Mouse (Mus musculus): ENCODE measurements around the gene Il13. TPM values are rescaled to one million over a fixed set of nuclear protein-coding genes. Genes with fewer than 3 reads are reported as not detected.

Gene Il13
- polyA plus RNA-seq, 1 experiment from 2014 or later, result not detected

GRCm38 (mm10) chr11:53604983-53605382, 29.5 kb downstream of the Il13 start:
- no peaks in the 10 kb centered on the region for H3K27me3 ChIP-seq (ENCODE audit: insufficient read depth, low read length)
- no peaks in the 10 kb centered on the region for H3K9me3 ChIP-seq (ENCODE audit: low read length)
- H3K4me3 ChIP-seq (ENCODE audit: low read length), result no peak overlapping the region
- no peak for ATAC-seq (ENCODE audit: low FRiP score, low TSS enrichment)
- no peak overlapping the region for H3K27ac ChIP-seq (ENCODE audit: low read length)
- H3K9ac ChIP-seq (replicated peaks; ENCODE audit: low read length), result no peak overlapping the region
- H3K4me2 ChIP-seq (replicated peaks; ENCODE audit: low read depth, low read length), result no peak overlapping the region
- peaks cover 7% of the 10 kb centered on the region for H3K4me1 ChIP-seq (ENCODE audit: insufficient read depth, low read length)
- 95% methylated on average over 3 of the region's 3 CpGs for WGBS
- no peaks in the 10 kb centered on the region; the same call in 1 of the 2 replicates for H3K36me3 ChIP-seq (ENCODE audit: insufficient read depth, low read length)

GRCm38 (mm10) chr11:53591116-53591515, 43.4 kb downstream of the Il13 start:
- Histone ChIP-seq H3K27me3 (ENCODE audit: insufficient read depth, low read length) (no peaks in the 10 kb centered on the region), H3K9me3 (ENCODE audit: low read length) (no peaks in the 10 kb centered on the region), H3K4me1 (ENCODE audit: insufficient read depth, low read length) (no peaks in the 10 kb centered on the region), H3K4me3 (ENCODE audit: low read length) (no peak overlapping the region), H3K9ac (replicated peaks; ENCODE audit: low read length) (no peak overlapping the region), H3K27ac (ENCODE audit: low read length) (no peak overlapping the region), H3K36me3 (ENCODE audit: insufficient read depth, low read length) (peaks cover 17% of the 10 kb centered on the region), H3K4me2 (replicated peaks; ENCODE audit: low read depth, low read length) (no peak overlapping the region)
- ATAC-seq (ENCODE audit: low FRiP score, low TSS enrichment), result no peak
- WGBS, result 87% methylated on average over 5 of the region's 5 CpGs

GRCm38 (mm10) chr11:53590368-53590768, 44.1 kb downstream of the Il13 start:
- Histone ChIP-seq H3K36me3 (ENCODE audit: insufficient read depth, low read length) (peaks cover 17% of the 10 kb centered on the region), H3K4me1 (ENCODE audit: insufficient read depth, low read length) (no peaks in the 10 kb centered on the region), H3K9me3 (ENCODE audit: low read length) (no peaks in the 10 kb centered on the region), H3K9ac (replicated peaks; ENCODE audit: low read length) (no peak overlapping the region), H3K4me3 (ENCODE audit: low read length) (no peak overlapping the region), H3K27me3 (ENCODE audit: insufficient read depth, low read length) (no peaks in the 10 kb centered on the region), H3K4me2 (replicated peaks; ENCODE audit: low read depth, low read length) (no peak overlapping the region), H3K27ac (ENCODE audit: low read length) (no peak overlapping the region)
- ATAC-seq (ENCODE audit: low FRiP score, low TSS enrichment), result no peak
- 52% methylated on average over 15 of the region's 15 CpGs for WGBS

GRCm38 (mm10) chr11:53588279-53588678, 46.2 kb downstream of the Il13 start:
- no peaks in the 10 kb centered on the region for H3K9me3 ChIP-seq (ENCODE audit: low read length)
- H3K36me3 ChIP-seq (ENCODE audit: insufficient read depth, low read length), result peaks cover 20% of the 10 kb centered on the region
- H3K4me2 ChIP-seq (replicated peaks; ENCODE audit: low read depth, low read length), result no peak overlapping the region
- no peak overlapping the region for H3K27ac ChIP-seq (ENCODE audit: low read length)
- no peak overlapping the region for H3K9ac ChIP-seq (replicated peaks; ENCODE audit: low read length)
- H3K4me1 ChIP-seq (ENCODE audit: insufficient read depth, low read length), result no peaks in the 10 kb centered on the region
- WGBS, result 84% methylated on average over 8 of the region's 8 CpGs
- no peak overlapping the region for H3K4me3 ChIP-seq (ENCODE audit: low read length)
- ATAC-seq (ENCODE audit: low FRiP score, low TSS enrichment), result no peak
- no peaks in the 10 kb centered on the region for H3K27me3 ChIP-seq (ENCODE audit: insufficient read depth, low read length)

GRCm38 (mm10) chr11:53585510-53585909, 49.0 kb downstream of the Il13 start:
- no peak overlapping the region for H3K4me3 ChIP-seq (ENCODE audit: low read length)
- no peak overlapping the region for H3K9ac ChIP-seq (replicated peaks; ENCODE audit: low read length)
- H3K27ac ChIP-seq (ENCODE audit: low read length), result no peak overlapping the region
- H3K27me3 ChIP-seq (ENCODE audit: insufficient read depth, low read length), result no peaks in the 10 kb centered on the region
- no peaks in the 10 kb centered on the region for H3K4me1 ChIP-seq (ENCODE audit: insufficient read depth, low read length)
- H3K4me2 ChIP-seq (replicated peaks; ENCODE audit: low read depth, low read length), result no peak overlapping the region
- no peaks in the 10 kb centered on the region for H3K9me3 ChIP-seq (ENCODE audit: low read length)
- WGBS, result 93% methylated on average over 6 of the region's 6 CpGs
- no peak for ATAC-seq (ENCODE audit: low FRiP score, low TSS enrichment)
- H3K36me3 ChIP-seq (ENCODE audit: insufficient read depth, low read length), result peaks cover 26% of the 10 kb centered on the region

- H3K9me3 ChIP-seq (ENCODE audit: low read length), result no peaks in the 10 kb centered on the region
- H3K27ac ChIP-seq (ENCODE audit: low read length), result no peak overlapping the region
- H3K4me3 ChIP-seq (ENCODE audit: low read length), result no peak overlapping the region
- H3K27me3 ChIP-seq (ENCODE audit: insufficient read depth, low read length), result no peaks in the 10 kb centered on the region
- peaks cover 30% of the 10 kb centered on the region for H3K36me3 ChIP-seq (ENCODE audit: insufficient read depth, low read length)
- H3K4me2 ChIP-seq (replicated peaks; ENCODE audit: low read depth, low read length), result no peak overlapping the region
- H3K4me1 ChIP-seq (ENCODE audit: insufficient read depth, low read length), result no peaks in the 10 kb centered on the region
- ATAC-seq (ENCODE audit: low FRiP score, low TSS enrichment), result no peak
- H3K9ac ChIP-seq (replicated peaks; ENCODE audit: low read length), result no peak overlapping the region
- 59% methylated on average over 3 of the region's 3 CpGs for WGBS
These were observed 49.7 kb downstream of the Il13 start for GRCm38 (mm10) chr11:53584849-53585248.

GRCm38 (mm10) chr11:53583151-53583550, 51.4 kb downstream of the Il13 start:
- H3K4me1 ChIP-seq (ENCODE audit: insufficient read depth, low read length), result no peaks in the 10 kb centered on the region
- no peak overlapping the region for H3K4me2 ChIP-seq (replicated peaks; ENCODE audit: low read depth, low read length)
- H3K27ac ChIP-seq (ENCODE audit: low read length), result no peak overlapping the region
- H3K4me3 ChIP-seq (ENCODE audit: low read length), result no peak overlapping the region
- H3K27me3 ChIP-seq (ENCODE audit: insufficient read depth, low read length), result no peaks in the 10 kb centered on the region
- 81% methylated on average over 10 of the region's 10 CpGs for WGBS
- H3K9ac ChIP-seq (replicated peaks; ENCODE audit: low read length), result no peak overlapping the region
- no peak for ATAC-seq (ENCODE audit: low FRiP score, low TSS enrichment)
- no peaks in the 10 kb centered on the region for H3K9me3 ChIP-seq (ENCODE audit: low read length)
- peaks cover 35% of the 10 kb centered on the region for H3K36me3 ChIP-seq (ENCODE audit: insufficient read depth, low read length)

Other genes with a start within 250 kb of the Il13 start
- gene Leap2, start 211.5 kb downstream of the Il13 start, polyA plus RNA-seq (2015; fragmentation: Nextera tagmentation; extraction: Ambion mirVana), result 0.34 and 0.37 TPM in 2 replicates
- 641 and 655 TPM in 2 replicates for gene Uqcrq, start 203.9 kb downstream of the Il13 start, polyA plus RNA-seq (2015; fragmentation: Nextera tagmentation; extraction: Ambion mirVana)
- gene Gdf9, start 203.7 kb downstream of the Il13 start, polyA plus RNA-seq (2015; fragmentation: Nextera tagmentation; extraction: Ambion mirVana), result 1.1 and 1.2 TPM in 2 replicates
- gene Gm10447, start 177.6 kb downstream of the Il13 start, polyA plus RNA-seq (2015; fragmentation: Nextera tagmentation; extraction: Ambion mirVana), result 0.12 TPM in 1 of 2 replicates, not detected in the other
- 2.1 and 2.5 TPM in 2 replicates for gene Shroom1, start 177.5 kb downstream of the Il13 start, polyA plus RNA-seq (2015; fragmentation: Nextera tagmentation; extraction: Ambion mirVana)
- gene Gm9837, start 164.2 kb downstream of the Il13 start, polyA plus RNA-seq (2015; fragmentation: Nextera tagmentation; extraction: Ambion mirVana), result not detected in 2 replicates
- gene Gm9945, start 154.5 kb downstream of the Il13 start, polyA plus RNA-seq (2015; fragmentation: Nextera tagmentation; extraction: Ambion mirVana), result not detected in 2 replicates
- gene Sowaha, start 154.4 kb downstream of the Il13 start, polyA plus RNA-seq (2015; fragmentation: Nextera tagmentation; extraction: Ambion mirVana), result 0.17 and 0.23 TPM in 2 replicates
- gene Sept8, start 115.4 kb downstream of the Il13 start, polyA plus RNA-seq (2015; fragmentation: Nextera tagmentation; extraction: Ambion mirVana), result 25.7 and 25.9 TPM in 2 replicates
- 62.8 and 72.5 TPM in 2 replicates for gene Kif3a, start 67.3 kb downstream of the Il13 start, polyA plus RNA-seq (2015; fragmentation: Nextera tagmentation; extraction: Ambion mirVana)
- gene Il4, start 16.0 kb downstream of the Il13 start, polyA plus RNA-seq (2015; fragmentation: Nextera tagmentation; extraction: Ambion mirVana), result 0.36 and 0.97 TPM in 2 replicates
- gene Rad50, start 72.6 kb upstream of the Il13 start, polyA plus RNA-seq (2015; fragmentation: Nextera tagmentation; extraction: Ambion mirVana), result 24.9 TPM in 2 replicates
- gene Il5, start 86.1 kb upstream of the Il13 start, polyA plus RNA-seq (2015; fragmentation: Nextera tagmentation; extraction: Ambion mirVana), result not detected in 2 replicates
- gene Irf1, start 135.3 kb upstream of the Il13 start, polyA plus RNA-seq (2015; fragmentation: Nextera tagmentation; extraction: Ambion mirVana), result 16.9 and 17.4 TPM in 2 replicates
- 0.27 and 0.30 TPM in 2 replicates for gene Gm17334, start 138.5 kb upstream of the Il13 start, polyA plus RNA-seq (2015; fragmentation: Nextera tagmentation; extraction: Ambion mirVana)
- gene Gm12216, start 224.6 kb upstream of the Il13 start, polyA plus RNA-seq (2015; fragmentation: Nextera tagmentation; extraction: Ambion mirVana), result 1.1 and 2.1 TPM in 2 replicates

Data from kidney, embryonic 16.5 days (tissue).